Mouse (Mus musculus) gastrocnemius, postnatal 14 days (tissue): Measurements from ENCODE around the gene Stk40. TPM values are rescaled to one million over a fixed set of nuclear protein-coding genes. Genes with fewer than 3 reads are reported as not detected.
"Not testable (repeated sequence)": the region's sequence is repeated elsewhere in the genome, so short reads cannot be mapped to it uniquely, and the experiment has no call there.

Source experiments
- DNase-seq: peaks from one replicate; pipeline ENCODE4 v3.0.0; 2021; ENCODE audit warnings: mixed read lengths
- intact Hi-C: fragments of 180-260 bp; cut with DNase I; formaldehyde crosslinking; loops from one replicate; pipeline ENCODE4 v1.15.1; 2025; ENCODE audit warnings: low total_unique reads
- total RNA-seq, 2 experiments: library from RNA; stranded (reverse); gene quantifications; 2 replicates each; pipeline ENCODE4 v1.2.3; 2021

The Stk40 gene
- total RNA-seq, 2 experiments from 2014 or later: 25.1 to 41.9 TPM

- DNase-seq: not testable (repeated sequence)
- intact Hi-C loops: loop anchor here (10.0 kb wide), 1 partner anchor 94 kb away; the partner anchor contains the start of gene Trappc3
Measured at GRCm38 (mm10) chr4:126170737-126171136, 67.0 kb downstream of the Stk40 start.

GRCm38 (mm10) chr4:126173800-126174199, 70.0 kb downstream of the Stk40 start:
- intact Hi-C loops: loop anchor here (10.0 kb wide), 1 partner anchor 91 kb away; the partner anchor contains the start of gene Trappc3
- DNase-seq: no peak

GRCm38 (mm10) chr4:126175980-126176379, 72.2 kb downstream of the Stk40 start:
- DNase-seq: not testable (repeated sequence)
- intact Hi-C loops: loop anchor here (10.0 kb wide), 1 partner anchor 89 kb away; the partner anchor contains the start of gene Trappc3

- no peak for DNase-seq
- intact Hi-C loops: no loop called here
Measured at GRCm38 (mm10) chr4:126181170-126181957, 77.6 kb downstream of the Stk40 start.

- intact Hi-C loops: no loop called here
- no peak for DNase-seq
Measured at GRCm38 (mm10) chr4:126183034-126183433, 79.3 kb downstream of the Stk40 start.

- intact Hi-C loops: no loop called here
Measured at GRCm38 (mm10) chr4:126187096-126187495, 83.3 kb downstream of the Stk40 start.

More at GRCm38 (mm10) chr4:126187096-126187495, 83.3 kb downstream of the Stk40 start:
- no peak for DNase-seq

Other genes with a start within 250 kb of the Stk40 start
- under 1 TPM; 0.16 to 0.22 TPM for gene Csf3r, start 79.4 kb upstream of the Stk40 start, total RNA-seq
- gene Mrps15, start 57.0 kb upstream of the Stk40 start, total RNA-seq: 10 to 100 TPM; 57.3 to 58.7 TPM
- gene Oscp1, start 45.4 kb upstream of the Stk40 start, total RNA-seq: 1 to 10 TPM; 1.2 to 2.0 TPM
- 1 to 10 TPM; 5.7 to 8.3 TPM for gene Lsm10, start 7.3 kb upstream of the Stk40 start, total RNA-seq
- 10 to 100 TPM; 16.2 to 16.6 TPM for gene Eva1b, start 43.8 kb downstream of the Stk40 start, total RNA-seq
- gene Sh3d21, start 59.5 kb downstream of the Stk40 start, total RNA-seq: 1 to 10 TPM; 1.1 to 1.2 TPM
- gene Thrap3, start 98.8 kb downstream of the Stk40 start, total RNA-seq: 10 to 100 TPM; 92.1 to 99.3 TPM
- 100 to 1,000 TPM; 165 to 201 TPM for gene Map7d1, start 152.4 kb downstream of the Stk40 start, total RNA-seq
- gene Trappc3, start 158.4 kb downstream of the Stk40 start, total RNA-seq: 10 to 100 TPM; 22.2 to 24.3 TPM
- gene Col8a2, start 182.8 kb downstream of the Stk40 start, total RNA-seq: 1 to 10 TPM; 4.7 to 5.6 TPM
- 10 to 100 TPM in 1 of 2 experiments, 1 to 10 TPM in 1; 9.8 to 11.5 TPM for gene Adprhl2, start 217.7 kb downstream of the Stk40 start, total RNA-seq
- 1 to 10 TPM in 1 of 2 experiments, under 1 TPM in 1; 0.74 to 1.1 TPM for gene Tekt2, start 221.7 kb downstream of the Stk40 start, total RNA-seq